Mouse (Mus musculus) neural tube, embryonic 14.5 days (tissue): ENCODE measurements at regions not wholly inside any gene's neighbourhood (a gene's known extent, or its start where the extent isn't known, plus 50 kb on each side); places are given as distances from the start of the nearest gene placed in this dataset.
"Not testable (repeated sequence)": the region's sequence is repeated elsewhere in the genome, so short reads cannot be mapped to it uniquely, and the experiment has no call there.

Experiments used
- ATAC-seq: fragments of 200-750 bp; cut with Nextera tagmentation; 2 replicates; pipeline ENCODE4 v1.8.0; 2017; ENCODE audit warnings: low read depth, mild to moderate bottlenecking, moderate TSS enrichment, moderate library complexity
- H3K27ac ChIP-seq: fragments of 300-500 bp; sonication (generic); 2 replicates; pipeline ENCODE4 v1.5.1; 2014; ENCODE audit warnings: low read depth, mild to moderate bottlenecking, control low read depth, low read length, moderate library complexity, mixed read lengths
- H3K27me3 ChIP-seq: fragments of 300-500 bp; sonication (generic); 2 replicates; pipeline ENCODE4 v1.6.1; 2014; ENCODE audit warnings: low read length; ENCODE audit not compliant: control insufficient read depth, insufficient read depth
- H3K36me3 ChIP-seq: fragments of 300-500 bp; sonication (generic); 2 replicates; pipeline ENCODE4 v1.6.1; 2014; ENCODE audit warnings: low read length, mixed read lengths; ENCODE audit not compliant: control insufficient read depth, insufficient read depth
- H3K4me1 ChIP-seq: fragments of 300-500 bp; sonication (generic); 2 replicates; pipeline ENCODE4 v1.6.1; 2014; ENCODE audit warnings: low read length; ENCODE audit not compliant: control insufficient read depth, insufficient read depth
- H3K4me2 ChIP-seq: fragments of 300-500 bp; sonication (generic); 2 replicates; pipeline ENCODE4 v1.6.1; 2014; ENCODE audit warnings: mild to moderate bottlenecking, low read depth, low read length, control low read depth
- H3K4me3 ChIP-seq: fragments of 300-500 bp; sonication (generic); 2 replicates; pipeline ENCODE4 v1.5.1; 2014; ENCODE audit warnings: low read depth, low read length, control low read depth, mixed read lengths
- H3K9ac ChIP-seq: fragments of 300-500 bp; sonication (generic); replicated peaks from 2 replicates; pipeline ENCODE4 v1.6.1; 2014; ENCODE audit warnings: low read depth, mild to moderate bottlenecking, control low read depth, low read length, mixed read lengths
- H3K9me3 ChIP-seq: fragments of 300-500 bp; sonication (generic); 2 replicates; pipeline ENCODE4 v1.6.1; 2016; ENCODE audit warnings: low read length; ENCODE audit not compliant: control insufficient read depth
- WGBS: fragments of 180-500 bp; shearing (Covaris S2); extraction: QIAGEN DNeasy Blood & Tissue Kit; methylation state at CpG from one replicate; pipeline ENCODE4 v1.1.7; 2014; 5-methylcytosine and 5-hydroxymethylcytosine counted together

DNA sequence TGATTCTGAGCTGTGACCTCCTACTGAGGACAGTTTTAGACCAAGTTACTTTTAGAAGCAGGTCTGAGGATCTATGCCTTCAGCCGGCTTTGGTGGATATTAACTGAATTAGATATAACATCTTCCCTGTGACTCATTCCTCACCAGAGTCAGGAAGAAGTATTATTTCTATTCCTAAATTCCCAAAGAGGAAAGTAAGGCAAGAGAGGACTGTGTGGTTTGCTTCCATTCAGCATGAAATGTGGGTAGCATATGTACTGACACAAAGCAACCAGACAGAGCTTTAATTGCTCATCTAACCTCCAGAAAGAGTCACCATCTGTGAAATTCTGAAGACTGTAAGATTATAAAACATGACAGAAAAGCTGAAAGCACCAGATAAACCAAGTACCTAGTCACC is 1198.3 kb downstream of the 9330182O14Rik start:
- H3K4me2 ChIP-seq = no peak overlapping the region
- ATAC-seq = no peak
- no peak overlapping the region for H3K9ac ChIP-seq
- no peak overlapping the region for H3K27ac ChIP-seq
- H3K4me3 ChIP-seq = no peak overlapping the region
- H3K36me3 ChIP-seq = no peaks in the 10 kb centered on the region
- H3K4me1 ChIP-seq = no peaks in the 10 kb centered on the region
- H3K27me3 ChIP-seq = no peaks in the 10 kb centered on the region
- no peaks in the 10 kb centered on the region for H3K9me3 ChIP-seq
- WGBS = 88% methylated on average over 1 of the region's 1 CpGs

DNA sequence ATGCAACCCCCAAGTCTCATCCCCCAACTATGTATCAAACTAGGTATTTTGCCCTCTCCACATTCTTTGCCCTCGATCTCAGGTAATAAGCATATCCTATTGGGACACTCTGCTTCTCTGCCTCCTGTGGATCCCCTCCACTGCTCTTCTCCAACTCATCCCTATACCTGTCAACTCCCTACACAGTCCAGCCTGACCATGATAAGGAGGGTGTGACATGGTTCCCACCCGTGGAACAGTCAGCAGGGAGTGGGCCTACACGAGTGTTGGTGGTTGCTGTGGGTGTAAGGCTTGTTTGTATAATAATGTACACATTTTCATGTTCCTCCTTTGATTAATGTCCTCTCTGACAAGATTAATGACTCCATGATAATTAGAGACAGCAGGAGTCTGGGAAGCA is 1199.0 kb downstream of the 9330182O14Rik start:
- WGBS = 80% methylated on average over 3 of the region's 3 CpGs
- H3K4me3 ChIP-seq = no peak overlapping the region
- no peak overlapping the region for H3K9ac ChIP-seq
- no peaks in the 10 kb centered on the region for H3K36me3 ChIP-seq
- H3K4me1 ChIP-seq = no peaks in the 10 kb centered on the region
- H3K27me3 ChIP-seq = no peaks in the 10 kb centered on the region
- no peak overlapping the region for H3K4me2 ChIP-seq
- no peaks in the 10 kb centered on the region for H3K9me3 ChIP-seq
- ATAC-seq = no peak
- H3K27ac ChIP-seq = no peak overlapping the region

DNA sequence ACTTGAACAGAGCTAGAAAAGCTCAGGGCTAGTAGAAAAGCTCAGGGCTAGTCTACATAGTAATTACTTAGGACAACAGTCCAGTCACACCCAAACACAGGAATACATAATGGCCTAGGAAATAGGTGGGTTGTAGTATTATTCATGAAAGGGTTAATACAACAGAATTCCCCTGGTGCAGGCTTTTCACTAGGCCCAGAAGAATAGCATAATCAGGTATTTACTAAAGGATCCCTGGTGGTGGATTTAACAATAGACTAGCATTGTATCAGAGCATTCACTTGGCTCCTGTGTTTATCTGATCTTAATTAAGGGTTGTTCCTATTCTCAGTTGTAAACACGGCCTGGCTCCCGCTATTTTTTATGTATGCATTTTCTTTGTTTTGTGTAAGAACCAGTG is 1206.5 kb downstream of the 9330182O14Rik start:
- H3K4me2 ChIP-seq, H3K36me3 ChIP-seq, H3K4me3 ChIP-seq, H3K27ac ChIP-seq, H3K9me3 ChIP-seq, H3K9ac ChIP-seq, ATAC-seq, H3K27me3 ChIP-seq, H3K4me1 ChIP-seq: not testable (repeated sequence)
- WGBS = 91% methylated on average over 2 of the region's 2 CpGs

DNA sequence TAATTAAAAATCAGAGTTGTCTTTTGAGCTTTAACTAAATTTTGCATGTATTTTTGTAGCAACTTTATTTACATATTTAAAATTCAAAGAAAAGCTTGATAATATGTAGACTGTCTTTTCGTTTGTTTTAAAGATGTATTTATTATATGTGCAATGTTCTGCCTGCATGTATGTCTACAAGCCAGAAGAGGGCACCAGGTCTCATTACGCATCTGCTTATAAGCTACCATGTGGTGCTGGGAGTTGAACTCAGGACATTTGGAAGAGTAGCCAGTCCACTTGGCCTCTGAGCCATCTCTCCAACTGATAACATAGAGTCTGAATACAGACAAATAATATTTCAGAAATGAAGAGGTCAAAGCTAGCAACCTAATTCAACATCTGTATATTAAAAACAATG is 1211.4 kb downstream of the 9330182O14Rik start:
- no peaks in the 10 kb centered on the region for H3K4me1 ChIP-seq
- H3K27me3 ChIP-seq = no peaks in the 10 kb centered on the region
- H3K9ac ChIP-seq = no peak overlapping the region
- H3K27ac ChIP-seq = no peak overlapping the region
- no peaks in the 10 kb centered on the region for H3K36me3 ChIP-seq
- 96% methylated on average over 2 of the region's 2 CpGs for WGBS
- H3K9me3 ChIP-seq = no peaks in the 10 kb centered on the region
- ATAC-seq = no peak
- no peak overlapping the region for H3K4me3 ChIP-seq
- no peak overlapping the region for H3K4me2 ChIP-seq

DNA sequence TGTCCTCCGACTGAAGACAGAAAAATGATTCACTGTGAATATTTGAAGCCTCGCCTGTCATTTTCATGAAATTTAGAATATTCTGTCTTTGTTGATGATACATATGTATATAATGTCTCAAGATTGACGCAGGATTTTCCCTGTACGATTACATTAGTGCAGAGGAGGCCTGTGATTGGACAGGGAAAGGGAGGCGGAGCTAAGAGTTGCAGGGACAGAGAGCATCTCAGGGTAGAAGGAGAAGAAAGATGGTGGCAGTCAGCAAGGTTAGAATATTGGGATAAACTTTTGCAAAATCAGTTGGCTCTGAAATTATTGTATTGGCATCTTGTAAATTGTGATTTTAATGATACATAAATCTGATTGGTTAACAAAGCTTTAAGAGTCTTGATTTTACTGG is 1213.1 kb downstream of the 9330182O14Rik start:
- no peak for ATAC-seq
- no peak overlapping the region for H3K4me3 ChIP-seq
- WGBS = 92% methylated on average over 5 of the region's 5 CpGs
- H3K27me3 ChIP-seq = no peaks in the 10 kb centered on the region
- H3K9ac ChIP-seq = no peak overlapping the region
- H3K9me3 ChIP-seq = no peaks in the 10 kb centered on the region
- no peaks in the 10 kb centered on the region for H3K4me1 ChIP-seq
- no peak overlapping the region for H3K27ac ChIP-seq
- H3K36me3 ChIP-seq = no peaks in the 10 kb centered on the region
- no peak overlapping the region for H3K4me2 ChIP-seq

DNA sequence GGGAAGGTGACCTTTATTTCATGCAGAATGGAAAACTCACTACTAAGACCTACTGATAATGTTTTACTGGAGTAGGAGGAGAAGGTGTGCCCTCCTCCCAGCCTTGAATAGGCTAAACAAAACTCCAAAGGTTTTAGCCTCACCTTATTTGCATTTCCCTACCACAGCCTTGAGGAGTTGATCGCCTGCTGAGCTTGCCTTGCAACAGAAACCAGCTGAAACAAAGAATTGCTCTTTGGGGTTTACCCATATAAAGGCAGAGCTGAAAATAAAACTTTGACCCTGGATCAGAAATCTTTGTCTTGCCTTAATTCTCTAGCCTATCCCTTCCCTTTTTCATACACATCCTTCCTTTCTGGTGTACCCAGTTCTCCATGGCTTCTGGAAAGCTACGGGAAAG is 1218.0 kb downstream of the 9330182O14Rik start:
- Histone ChIP-seq H3K4me1 (no peaks in the 10 kb centered on the region), H3K9ac (no peak overlapping the region), H3K27ac (no peak overlapping the region), H3K4me2 (no peak overlapping the region), H3K36me3 (no peaks in the 10 kb centered on the region), H3K27me3 (no peaks in the 10 kb centered on the region), H3K4me3 (no peak overlapping the region), H3K9me3 (no peaks in the 10 kb centered on the region)
- 39% methylated on average over 1 of the region's 2 CpGs for WGBS
- no peak for ATAC-seq

DNA sequence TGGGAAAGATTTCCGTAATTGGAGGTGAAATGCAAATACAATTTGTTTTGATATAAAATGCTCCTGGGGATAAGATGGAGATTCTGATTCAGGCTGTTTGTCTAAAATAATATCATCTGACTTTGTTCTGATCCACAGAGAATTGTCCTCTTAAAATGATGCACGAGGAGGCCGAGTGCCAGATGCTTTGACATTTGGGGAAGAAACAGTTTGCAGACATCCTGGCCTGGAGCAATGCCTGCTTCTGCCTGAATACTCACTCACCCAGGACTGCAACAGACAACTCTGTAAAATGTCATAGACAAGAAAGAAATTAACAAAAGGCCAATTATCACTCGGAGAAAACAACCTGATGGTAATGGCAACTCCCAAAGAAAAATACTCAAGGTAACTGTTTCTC is 1225.1 kb downstream of the 9330182O14Rik start:
- 83% methylated on average over 4 of the region's 4 CpGs for WGBS
- Histone ChIP-seq H3K4me3 (no peak overlapping the region), H3K4me2 (no peak overlapping the region), H3K9ac (no peak overlapping the region), H3K27ac (no peak overlapping the region), H3K36me3 (no peaks in the 10 kb centered on the region), H3K9me3 (no peaks in the 10 kb centered on the region), H3K27me3 (no peaks in the 10 kb centered on the region), H3K4me1 (no peaks in the 10 kb centered on the region)
- no peak for ATAC-seq

DNA sequence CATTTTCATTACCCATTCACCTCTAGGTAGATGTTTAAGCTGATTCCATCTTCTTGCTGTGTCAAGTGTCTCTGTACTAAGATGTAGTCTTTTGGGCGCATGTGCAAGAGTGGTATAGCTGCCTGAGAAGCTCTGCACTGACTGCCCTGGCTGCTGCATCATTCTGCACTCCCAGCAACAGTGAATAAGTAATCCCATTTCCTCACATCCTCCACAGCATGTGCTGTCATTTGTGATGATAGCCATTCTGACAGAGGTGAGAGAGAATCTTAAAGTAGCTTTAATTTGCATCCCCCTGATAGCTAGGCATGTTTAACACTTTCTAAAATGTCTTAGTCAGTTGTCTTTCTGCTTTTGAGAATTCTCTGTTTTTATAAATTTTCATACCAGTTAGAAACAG is 1240.5 kb downstream of the 9330182O14Rik start:
- H3K4me1 ChIP-seq = no peaks in the 10 kb centered on the region
- no peaks in the 10 kb centered on the region for H3K27me3 ChIP-seq
- no peak overlapping the region for H3K9ac ChIP-seq
- no peak overlapping the region for H3K27ac ChIP-seq
- 78% methylated on average over 1 of the region's 1 CpGs for WGBS
- no peak overlapping the region for H3K4me2 ChIP-seq
- H3K36me3 ChIP-seq = no peaks in the 10 kb centered on the region
- H3K4me3 ChIP-seq = no peak overlapping the region
- ATAC-seq = no peak
- no peaks in the 10 kb centered on the region for H3K9me3 ChIP-seq

DNA sequence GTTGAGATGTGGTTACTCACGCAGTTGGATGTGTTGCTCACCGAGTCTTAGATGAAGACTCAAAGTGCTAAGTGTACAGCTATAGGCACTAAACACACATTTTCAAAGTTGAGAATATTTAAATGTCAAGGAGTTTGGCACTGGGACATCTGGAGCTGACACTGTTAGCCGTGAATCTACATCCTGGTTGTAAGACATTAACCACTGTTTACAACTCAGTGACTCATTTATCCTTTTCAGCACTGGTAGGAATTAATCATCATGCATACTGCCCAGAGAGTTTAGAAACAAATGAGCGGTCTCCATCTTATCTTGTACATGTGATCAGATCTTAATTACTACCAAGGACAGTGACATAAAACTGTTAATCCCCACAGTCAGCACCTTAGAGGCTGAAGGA is 1241.7 kb downstream of the 9330182O14Rik start:
- no peaks in the 10 kb centered on the region for H3K4me1 ChIP-seq
- H3K27ac ChIP-seq = no peak overlapping the region
- 86% methylated on average over 4 of the region's 4 CpGs for WGBS
- no peak overlapping the region for H3K9ac ChIP-seq
- H3K9me3 ChIP-seq = no peaks in the 10 kb centered on the region
- ATAC-seq = no peak
- no peaks in the 10 kb centered on the region for H3K27me3 ChIP-seq
- H3K4me3 ChIP-seq = no peak overlapping the region
- H3K36me3 ChIP-seq = no peaks in the 10 kb centered on the region
- no peak overlapping the region for H3K4me2 ChIP-seq

DNA sequence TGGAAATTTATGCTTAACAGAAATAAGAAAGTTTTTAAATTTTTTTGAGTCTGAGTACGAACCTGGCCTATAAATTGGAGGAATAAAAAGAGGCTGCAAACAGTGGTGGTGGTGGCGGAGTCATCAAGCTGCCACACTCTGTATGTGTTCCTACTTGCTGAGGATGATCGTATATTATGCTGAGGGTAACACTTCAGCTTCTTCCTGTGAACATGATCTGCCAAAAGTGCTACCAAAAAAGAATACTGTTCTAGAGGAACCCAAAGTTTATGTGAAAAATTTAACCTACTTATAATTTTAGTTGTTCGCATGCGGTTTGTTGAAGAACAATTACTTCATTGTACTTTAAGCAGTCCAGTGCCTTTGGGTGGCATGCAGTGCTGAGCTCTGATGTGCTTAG is 1245.5 kb downstream of the 9330182O14Rik start:
- Histone ChIP-seq H3K36me3 (no peaks in the 10 kb centered on the region), H3K27ac (no peak overlapping the region), H3K9ac (no peak overlapping the region), H3K4me2 (no peak overlapping the region), H3K4me3 (no peak overlapping the region), H3K9me3 (no peaks in the 10 kb centered on the region), H3K4me1 (no peaks in the 10 kb centered on the region), H3K27me3 (no peaks in the 10 kb centered on the region)
- 78% methylated on average over 5 of the region's 5 CpGs for WGBS
- no peak for ATAC-seq
